Mouse (Mus musculus) layer of hippocampus, postnatal 10 days (tissue): ENCODE measurements around the gene Rb1. TPM values are rescaled to one million over a fixed set of nuclear protein-coding genes. Genes with fewer than 3 reads are reported as not detected.

Source experiments
- DNase-seq, 2 experiments: peaks; one replicate each; pipeline ENCODE4 v3.0.0; 2021; ENCODE audit warnings: low spot score in 2 of 2
- total RNA-seq, 2 experiments: library from RNA; stranded (reverse); gene quantifications; 2 replicates each; pipeline ENCODE4 v1.2.3; 2021

The Rb1 gene
- total RNA-seq, 2 experiments from 2014 or later, result 42.4 to 49.7 TPM

GRCm38 (mm10) chr14:73336316-73337080, 10.9 kb upstream of the Rb1 start:
- DNase-seq, result no peak

- DNase-seq, result peak in 1 of 2 experiments; percentile 25
Measured at GRCm38 (mm10) chr14:73334926-73335805, 9.5 kb upstream of the Rb1 start.

GRCm38 (mm10) chr14:73333880-73334279, 8.3 kb upstream of the Rb1 start:
- no peak for DNase-seq

- no peak for DNase-seq
Measured at GRCm38 (mm10) chr14:73331386-73331785, 5.8 kb upstream of the Rb1 start.

- DNase-seq, result no peak
Measured at GRCm38 (mm10) chr14:73329871-73330270, 4.2 kb upstream of the Rb1 start.

GRCm38 (mm10) chr14:73326511-73326910, 889 bp upstream of the Rb1 start:
- DNase-seq, result no peak

GRCm38 (mm10) chr14:73324634-73325455, 777 bp downstream of the Rb1 start:
- DNase-seq, result peak; percentile 47 to 51

- DNase-seq, result no peak
Measured at GRCm38 (mm10) chr14:73323965-73324364, 1.7 kb downstream of the Rb1 start.

GRCm38 (mm10) chr14:73322142-73322541, 3.5 kb downstream of the Rb1 start:
- DNase-seq, result no peak

GRCm38 (mm10) chr14:73316933-73317332, 8.7 kb downstream of the Rb1 start:
- no peak for DNase-seq

GRCm38 (mm10) chr14:73313864-73314263, 11.8 kb downstream of the Rb1 start:
- DNase-seq, result no peak

GRCm38 (mm10) chr14:73313396-73313795, 12.2 kb downstream of the Rb1 start:
- no peak for DNase-seq

- no peak for DNase-seq
Measured at GRCm38 (mm10) chr14:73312909-73313308, 12.7 kb downstream of the Rb1 start.

- no peak for DNase-seq
Measured at GRCm38 (mm10) chr14:73307490-73307889, 18.1 kb downstream of the Rb1 start.

- peak; percentile 53 to 70 for DNase-seq
Measured at GRCm38 (mm10) chr14:73303193-73303592, 22.4 kb downstream of the Rb1 start.

GRCm38 (mm10) chr14:73301856-73302255, 23.8 kb downstream of the Rb1 start:
- no peak for DNase-seq

GRCm38 (mm10) chr14:73295512-73295911, 30.1 kb downstream of the Rb1 start:
- DNase-seq, result no peak

GRCm38 (mm10) chr14:73293616-73294015, 32.0 kb downstream of the Rb1 start:
- DNase-seq, result no peak

- no peak for DNase-seq
Measured at GRCm38 (mm10) chr14:73292434-73292833, 33.2 kb downstream of the Rb1 start.

- DNase-seq, result no peak
Measured at GRCm38 (mm10) chr14:73289915-73290314, 35.7 kb downstream of the Rb1 start.

GRCm38 (mm10) chr14:73280996-73281395, 44.6 kb downstream of the Rb1 start:
- peak in 1 of 2 experiments; percentile 25 for DNase-seq
